8 mouse cellular contexts compared by ENCODE assay signal in genomic region chr12:112830141-112830540, GRCm38 (mm10). TPM values are rescaled to one million over a fixed set of nuclear protein-coding genes. Genes with fewer than 3 reads are reported as not detected.
A peak's percentile ranks its signal among the peaks of the same experiment; 100 is the strongest.
DNase-seq lines count a peak whose midpoint lies in the region; ATAC-seq and TF ChIP-seq lines count a peak whose summit lies in the region.

No protein-coding gene starts in this region.

- H3K9me3 ChIP-seq in kidney, embryonic 14.5 days (ENCODE audit: control insufficient read depth, low read length), result no peaks in the 10 kb centered on the region
- H3K9me3 ChIP-seq in hindbrain, embryonic 12.5 days (replicated peaks), result no peaks in the 10 kb centered on the region
- H3K9me3 ChIP-seq in midbrain, embryonic 12.5 days, result no peaks in the 10 kb centered on the region

- peak overlapping the region; percentile 64 for H3K4me2 ChIP-seq in kidney, embryonic 14.5 days (replicated peaks; ENCODE audit: low read depth, low read length)
- peak overlapping the region; percentile 76 for H3K4me2 ChIP-seq in hindbrain, embryonic 12.5 days (replicated peaks)
- H3K4me2 ChIP-seq in midbrain, embryonic 12.5 days (replicated peaks), result peak overlapping the region; percentile 59

- peak overlapping the region; percentile 68 for H3K4me3 ChIP-seq in kidney, embryonic 14.5 days (ENCODE audit: low read length)
- H3K4me3 ChIP-seq in bone marrow macrophage, adult 2 months (ENCODE audit: insufficient read depth, low read length), result peak overlapping the region; percentile 94
- peak overlapping the region; percentile 77 for H3K4me3 ChIP-seq in hindbrain, embryonic 12.5 days
- H3K4me3 ChIP-seq in midbrain, embryonic 12.5 days, result peak overlapping the region; percentile 99

- peak overlapping the region; percentile 6; the same call in 1 of the 2 replicates for H3K27ac ChIP-seq in kidney, embryonic 14.5 days (ENCODE audit: low read depth, low read length)
- peak overlapping the region; percentile 41 for H3K27ac ChIP-seq in bone marrow macrophage, adult 2 months (ENCODE audit: insufficient read depth, low read depth, low read length)
- H3K27ac ChIP-seq in hindbrain, embryonic 12.5 days, result peak overlapping the region; percentile 69
- peak overlapping the region; percentile 93 for H3K27ac ChIP-seq in midbrain, embryonic 12.5 days (replicated peaks)

- no peak for TF ChIP-seq CTCF in bone marrow macrophage, adult 2 months (IDR thresholded peaks at IDR 0.05; ENCODE audit: low read depth, low read length)

- ATAC-seq in kidney, embryonic 14.5 days (ENCODE audit: low FRiP score, low TSS enrichment), result no peak
- ATAC-seq in hindbrain, embryonic 12.5 days (ENCODE audit: low FRiP score), result no peak
- ATAC-seq in midbrain, embryonic 12.5 days (ENCODE audit: low FRiP score, low read depth), result no peak
- no peak for ATAC-seq in cerebellum, adult (ENCODE audit: insufficient number of reproducible peaks, low FRiP score, low TSS enrichment)

- peaks cover 25% of the 10 kb centered on the region for H3K4me1 ChIP-seq in kidney, embryonic 14.5 days (ENCODE audit: control insufficient read depth, insufficient read depth, low read length)
- H3K4me1 ChIP-seq in bone marrow macrophage, adult 2 months (ENCODE audit: control insufficient read depth, insufficient read depth, low read length), result peaks cover 39% of the 10 kb centered on the region
- peaks cover 40% of the 10 kb centered on the region for H3K4me1 ChIP-seq in hindbrain, embryonic 12.5 days
- H3K4me1 ChIP-seq in midbrain, embryonic 12.5 days, result peaks cover 41% of the 10 kb centered on the region

- H3K27me3 ChIP-seq in kidney, embryonic 14.5 days (ENCODE audit: control insufficient read depth, insufficient read depth, low read length), result no peaks in the 10 kb centered on the region
- H3K27me3 ChIP-seq in hindbrain, embryonic 12.5 days, result no peaks in the 10 kb centered on the region
- no peaks in the 10 kb centered on the region for H3K27me3 ChIP-seq in midbrain, embryonic 12.5 days

- no peak for DNase-seq in kidney, adult 9 months
- no peak for DNase-seq in embryo, embryonic 10.5 days (ENCODE audit: low spot score)
- no peak for DNase-seq in yolk sac, embryonic 10.5 days (ENCODE audit: low spot score)

- TF ChIP-seq POLR2A in bone marrow macrophage, adult 2 months (IDR thresholded peaks at IDR 0.05; ENCODE audit: borderline replicate concordance, low read depth, low read length), result no peak

- peak overlapping the region; percentile 97 for H3K9ac ChIP-seq in kidney, embryonic 14.5 days (ENCODE audit: low read depth, low read length)
- H3K9ac ChIP-seq in hindbrain, embryonic 12.5 days, result peak overlapping the region; percentile 82
- H3K9ac ChIP-seq in midbrain, embryonic 12.5 days (replicated peaks), result peak overlapping the region; percentile 74

- 43% methylated on average over 2 of the region's 2 CpGs for WGBS in kidney, embryonic 14.5 days
- WGBS in hindbrain, embryonic 12.5 days, result 48% methylated on average over 2 of the region's 2 CpGs
- WGBS in midbrain, embryonic 12.5 days, result 30% methylated on average over 2 of the region's 2 CpGs

- H3K36me3 ChIP-seq in kidney, embryonic 14.5 days (ENCODE audit: control insufficient read depth, insufficient read depth, low read length), result peaks cover 29% of the 10 kb centered on the region
- H3K36me3 ChIP-seq in hindbrain, embryonic 12.5 days, result peaks cover 31% of the 10 kb centered on the region; the same call in 1 of the 2 replicates
- peaks cover 41% of the 10 kb centered on the region for H3K36me3 ChIP-seq in midbrain, embryonic 12.5 days

RNA-seq across cellular contexts. Expression of gene Cdca4, which starts 0.9 kb away (rescaled TPM):
- 117 and 148 TPM in 2 replicates for polyA plus RNA-seq in kidney, embryonic 14.5 days (2014; fragmentation: Nextera tagmentation; extraction: Ambion mirVana)
- polyA plus RNA-seq in bone marrow macrophage, adult 2 months (2012; ENCODE audit: insufficient read depth, insufficient read length, missing spikeins), result 26.2 and 28.0 TPM in 2 replicates
- polyA plus RNA-seq in hindbrain, embryonic 12.5 days (2016; fragmentation: Nextera tagmentation; extraction: Ambion mirVana), result 101 TPM in 2 replicates
- polyA plus RNA-seq in midbrain, embryonic 12.5 days (2016; fragmentation: Nextera tagmentation; extraction: Ambion mirVana), result 124 and 132 TPM in 2 replicates

RNA-seq across cellular contexts. Expression of gene Clba1, which starts 21.4 kb away (rescaled TPM):
- 8.5 and 8.9 TPM in 2 replicates for polyA plus RNA-seq in kidney, embryonic 14.5 days (2014; fragmentation: Nextera tagmentation; extraction: Ambion mirVana)
- polyA plus RNA-seq in bone marrow macrophage, adult 2 months (2012; ENCODE audit: insufficient read depth, insufficient read length, missing spikeins), result 2.0 and 2.1 TPM in 2 replicates
- 16.9 and 19.7 TPM in 2 replicates for polyA plus RNA-seq in hindbrain, embryonic 12.5 days (2016; fragmentation: Nextera tagmentation; extraction: Ambion mirVana)
- polyA plus RNA-seq in midbrain, embryonic 12.5 days (2016; fragmentation: Nextera tagmentation; extraction: Ambion mirVana), result 16.7 and 18.5 TPM in 2 replicates

RNA-seq across cellular contexts. Expression of gene Ahnak2, which starts 27.7 kb away (rescaled TPM):
- 0.53 and 0.86 TPM in 2 replicates for polyA plus RNA-seq in kidney, embryonic 14.5 days (2014; fragmentation: Nextera tagmentation; extraction: Ambion mirVana)
- 27.3 TPM in 2 replicates for polyA plus RNA-seq in bone marrow macrophage, adult 2 months (2012; ENCODE audit: insufficient read depth, insufficient read length, missing spikeins)
- polyA plus RNA-seq in hindbrain, embryonic 12.5 days (2016; fragmentation: Nextera tagmentation; extraction: Ambion mirVana), result 0.48 and 0.64 TPM in 2 replicates
- 0.25 and 0.37 TPM in 2 replicates for polyA plus RNA-seq in midbrain, embryonic 12.5 days (2016; fragmentation: Nextera tagmentation; extraction: Ambion mirVana)

RNA-seq across cellular contexts. Expression of gene Gpr132, which starts 37.9 kb away (rescaled TPM):
- polyA plus RNA-seq in kidney, embryonic 14.5 days (2014; fragmentation: Nextera tagmentation; extraction: Ambion mirVana), result 0.14 and 0.27 TPM in 2 replicates
- polyA plus RNA-seq in bone marrow macrophage, adult 2 months (2012; ENCODE audit: insufficient read depth, insufficient read length, missing spikeins), result 42.1 and 44.3 TPM in 2 replicates
- not detected in 2 replicates for polyA plus RNA-seq in hindbrain, embryonic 12.5 days (2016; fragmentation: Nextera tagmentation; extraction: Ambion mirVana)
- not detected in 2 replicates for polyA plus RNA-seq in midbrain, embryonic 12.5 days (2016; fragmentation: Nextera tagmentation; extraction: Ambion mirVana)

Comparison
In these comparisons a context has a peak if more than half of its experiments do, and no peak if none do; other contexts are left out.
1. H3K27ac ChIP-seq: peak in every context shown above with its lines; median percentile 93 in midbrain, embryonic 12.5 days; 69 in hindbrain, embryonic 12.5 days; 41 in bone marrow macrophage, adult 2 months; 6 in kidney, embryonic 14.5 days.
2. RNA of gene Ahnak2, which starts 27.7 kb away (polyA plus RNA-seq): 27.3 TPM in bone marrow macrophage, adult 2 months; 0.53 to 0.86 TPM in kidney, embryonic 14.5 days, 0.48 to 0.64 TPM in hindbrain, embryonic 12.5 days and 0.25 to 0.37 TPM in midbrain, embryonic 12.5 days; every median in the first group is over 10 times any median in the second.
3. Peak in every context shown above with its lines, with median percentiles within 50 percentile points of each other: H3K4me2 ChIP-seq, H3K4me3 ChIP-seq and H3K9ac ChIP-seq.